Mouse (Mus musculus): Measurements from ENCODE around the gene Dock9. TPM values are rescaled to one million over a fixed set of nuclear protein-coding genes. Genes with fewer than 3 reads are reported as not detected.

The Dock9 gene
- polyA plus RNA-seq, 1 experiment from 2014 or later, result 9.7 TPM

DNA sequence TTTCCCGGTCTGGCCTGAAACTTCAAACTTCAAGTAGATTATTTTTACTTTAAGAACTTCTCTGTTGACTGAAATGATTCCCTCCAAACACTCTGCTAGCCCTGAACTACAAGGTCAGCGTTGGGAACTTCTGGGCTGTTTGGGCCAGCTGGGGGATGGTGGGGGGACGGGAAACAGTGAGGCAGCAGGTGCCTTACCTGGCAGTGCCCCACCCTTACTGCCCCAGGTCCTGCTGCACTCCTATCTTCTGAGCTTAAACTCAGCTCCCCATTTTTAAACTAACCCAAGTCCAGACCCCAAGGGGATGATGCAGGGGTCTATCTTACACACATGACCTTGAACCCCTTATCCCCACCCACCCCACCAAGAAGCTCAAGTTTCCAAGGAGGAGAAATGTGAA, 122.5 kb downstream of the Dock9 start:
- H3K9me3 ChIP-seq (replicated peaks), result no peaks in the 10 kb centered on the region
- ATAC-seq (ENCODE audit: low FRiP score), result no peak
- 75% methylated on average over 3 of the region's 3 CpGs for WGBS
- H3K27ac ChIP-seq (replicated peaks), result no peak overlapping the region
- 0 out of 2 replicates have a peak, but pooled peaks cover 3% of the 10 kb centered on the region for H3K36me3 ChIP-seq
- no peak overlapping the region for H3K9ac ChIP-seq (replicated peaks)
- H3K4me3 ChIP-seq (replicated peaks), result no peak overlapping the region
- peaks cover 12% of the 10 kb centered on the region; the same call in 1 of the 2 replicates for H3K4me1 ChIP-seq
- H3K4me2 ChIP-seq, result no peak overlapping the region
- no peaks in the 10 kb centered on the region for H3K27me3 ChIP-seq (replicated peaks)

DNA sequence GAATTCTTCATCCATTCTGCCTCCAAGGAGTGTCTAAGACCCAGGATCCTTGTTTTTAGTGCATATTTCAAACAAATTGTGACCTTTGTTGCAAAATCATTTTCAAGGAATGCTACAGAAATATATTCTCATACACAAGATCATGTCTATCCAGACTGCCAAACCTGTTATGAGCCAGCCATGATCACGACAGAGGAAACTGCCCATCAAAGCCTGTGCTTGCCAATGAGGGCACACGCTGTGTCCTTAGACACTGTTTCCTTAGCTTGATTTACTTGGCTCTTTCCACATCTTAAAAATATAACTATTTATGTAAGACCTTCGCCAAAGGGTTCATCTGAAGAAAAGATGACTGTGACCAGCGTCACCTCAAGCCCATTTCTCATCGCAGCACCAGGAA, 127.6 kb downstream of the Dock9 start:
- ATAC-seq (ENCODE audit: low FRiP score), result no peak
- Histone ChIP-seq H3K9me3 (replicated peaks) (no peaks in the 10 kb centered on the region), H3K4me3 (replicated peaks) (no peak overlapping the region), H3K27ac (replicated peaks) (no peak overlapping the region), H3K4me2 (no peak overlapping the region), H3K4me1 (no peaks in the 10 kb centered on the region), H3K9ac (replicated peaks) (no peak overlapping the region), H3K27me3 (replicated peaks) (no peaks in the 10 kb centered on the region), H3K36me3 (peaks cover 7% of the 10 kb centered on the region; the same call in 1 of the 2 replicates)
- WGBS, result 89% methylated on average over 5 of the region's 5 CpGs

DNA sequence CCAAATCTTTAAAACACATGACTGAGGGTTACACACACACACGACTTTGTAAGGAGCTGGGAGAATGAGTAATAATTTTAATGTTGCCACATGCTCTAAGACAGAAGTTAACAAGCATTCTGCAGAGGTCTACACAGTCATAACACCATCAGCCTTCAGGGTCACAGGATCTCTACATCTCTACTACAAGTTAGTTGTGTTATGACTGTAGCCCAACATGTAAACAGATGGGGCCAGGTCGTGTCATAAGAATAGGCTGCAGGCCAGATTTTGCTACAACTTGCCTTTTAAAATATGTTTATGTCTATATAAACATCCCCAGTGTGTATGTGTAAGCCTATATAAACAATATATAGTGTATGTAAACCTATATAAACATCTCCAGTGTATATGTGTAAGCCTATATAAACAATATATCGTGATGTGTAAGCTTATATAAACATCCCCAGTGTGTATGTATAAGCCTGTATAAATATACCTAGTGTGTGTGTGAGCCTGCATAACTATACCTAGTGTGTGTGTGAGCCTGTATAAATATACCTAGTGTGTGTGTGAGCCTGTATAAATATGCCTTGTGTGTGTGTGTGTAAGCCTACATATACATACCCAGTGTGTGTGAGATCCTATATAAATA, 130.9 kb downstream of the Dock9 start:
- no peak overlapping the region for H3K4me3 ChIP-seq (replicated peaks)
- no peak for ATAC-seq (ENCODE audit: low FRiP score)
- no peak overlapping the region for H3K27ac ChIP-seq (replicated peaks)
- no peaks in the 10 kb centered on the region for H3K27me3 ChIP-seq (replicated peaks)
- no peaks in the 10 kb centered on the region for H3K9me3 ChIP-seq (replicated peaks)
- no peaks in the 10 kb centered on the region for H3K4me1 ChIP-seq
- H3K36me3 ChIP-seq, result peaks cover 4% of the 10 kb centered on the region; the same call in 1 of the 2 replicates
- H3K4me2 ChIP-seq, result no peak overlapping the region
- no peak overlapping the region for H3K9ac ChIP-seq (replicated peaks)
- 83% methylated on average over 3 of the region's 3 CpGs for WGBS

DNA sequence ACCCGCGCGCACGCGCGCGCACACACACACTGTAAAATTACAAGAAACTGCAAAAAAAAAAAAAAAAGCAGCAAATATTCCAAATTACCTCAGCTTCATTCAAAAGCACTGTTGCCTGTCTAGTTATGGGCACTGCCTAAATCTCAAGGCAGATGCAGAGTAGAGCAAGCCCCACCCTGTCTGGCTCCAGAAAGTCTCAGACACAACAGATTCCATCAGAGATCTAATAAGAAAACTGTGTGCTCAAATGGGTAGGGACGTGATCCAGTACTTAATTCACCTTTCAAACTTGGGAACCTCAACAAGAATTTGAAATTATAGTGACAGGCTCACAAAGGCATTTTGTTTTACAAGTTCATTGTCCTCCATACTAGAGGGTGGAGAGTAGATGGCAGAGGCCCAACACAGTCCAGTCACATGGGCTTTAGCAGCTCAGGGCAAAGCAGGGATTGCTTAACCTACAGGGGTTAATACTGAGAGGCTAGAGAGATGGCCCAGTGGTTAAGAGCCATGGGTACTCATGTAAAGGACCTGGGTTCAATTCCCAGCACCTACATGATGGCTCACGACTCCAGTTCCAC, 131.9 kb downstream of the Dock9 start:
- H3K36me3 ChIP-seq, result peaks cover 4% of the 10 kb centered on the region; the same call in 1 of the 2 replicates
- no peak overlapping the region for H3K9ac ChIP-seq (replicated peaks)
- no peak overlapping the region for H3K4me3 ChIP-seq (replicated peaks)
- 98% methylated on average over 9 of the region's 9 CpGs for WGBS
- H3K4me2 ChIP-seq, result no peak overlapping the region
- H3K4me1 ChIP-seq, result peaks cover 1% of the 10 kb centered on the region; the same call in 1 of the 2 replicates
- H3K27ac ChIP-seq (replicated peaks), result no peak overlapping the region
- no peak for ATAC-seq (ENCODE audit: low FRiP score)
- H3K9me3 ChIP-seq (replicated peaks), result no peaks in the 10 kb centered on the region
- H3K27me3 ChIP-seq (replicated peaks), result no peaks in the 10 kb centered on the region

DNA sequence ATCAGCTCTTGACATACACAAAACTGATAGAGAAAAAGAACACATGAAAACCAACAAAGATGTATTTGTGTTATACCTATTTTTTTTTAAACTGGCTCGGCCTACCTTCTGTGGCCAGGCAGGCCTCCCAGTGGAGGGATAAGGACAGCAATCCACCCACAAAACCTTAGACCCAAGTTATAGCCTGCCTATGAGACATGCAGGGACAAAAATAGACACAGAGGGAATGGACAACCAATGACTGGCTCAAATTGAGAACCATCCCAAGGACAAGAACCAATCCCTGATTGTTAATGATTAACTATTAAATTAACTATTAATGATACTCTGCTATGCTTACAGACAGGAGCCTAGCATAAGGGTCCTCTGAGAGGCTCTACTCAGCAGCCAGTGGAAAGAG, 133.7 kb downstream of the Dock9 start:
- Histone ChIP-seq H3K27ac (replicated peaks) (no peak overlapping the region), H3K36me3 (peaks cover 3% of the 10 kb centered on the region; the same call in 1 of the 2 replicates), H3K9me3 (replicated peaks) (no peaks in the 10 kb centered on the region), H3K4me3 (replicated peaks) (no peak overlapping the region), H3K9ac (replicated peaks) (no peak overlapping the region), H3K27me3 (replicated peaks) (no peaks in the 10 kb centered on the region), H3K4me2 (no peak overlapping the region), H3K4me1 (peaks cover 5% of the 10 kb centered on the region; the same call in 1 of the 2 replicates)
- WGBS, result 89% methylated on average over 1 of the region's 1 CpGs
- ATAC-seq (ENCODE audit: low FRiP score), result no peak

DNA sequence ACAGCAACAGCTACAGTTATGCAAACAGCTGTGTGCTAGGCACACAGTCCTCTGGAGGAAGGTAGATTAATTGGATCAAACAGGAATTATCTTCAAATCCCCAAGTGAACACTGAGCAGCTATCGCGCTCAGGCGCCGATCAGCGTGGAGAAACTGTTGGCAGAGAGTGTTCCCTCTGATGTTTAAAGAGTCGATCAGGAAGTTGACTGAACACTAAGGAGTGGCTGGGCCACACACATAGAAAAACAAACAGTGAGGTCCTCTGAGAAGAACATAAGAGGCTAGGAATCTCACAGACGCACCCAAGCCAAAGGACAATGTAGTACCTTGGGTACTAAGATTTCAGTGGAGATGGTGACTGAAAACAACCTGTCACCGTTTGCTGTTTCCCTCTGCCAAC, 136.7 kb downstream of the Dock9 start:
- Histone ChIP-seq H3K27ac (replicated peaks) (no peak overlapping the region), H3K36me3 (peaks cover 2% of the 10 kb centered on the region; the same call in 1 of the 2 replicates), H3K9ac (replicated peaks) (no peak overlapping the region), H3K4me3 (replicated peaks) (no peak overlapping the region), H3K4me1 (peaks cover 5% of the 10 kb centered on the region; the same call in 1 of the 2 replicates), H3K9me3 (replicated peaks) (no peaks in the 10 kb centered on the region), H3K27me3 (replicated peaks) (no peaks in the 10 kb centered on the region), H3K4me2 (no peak overlapping the region)
- no peak for ATAC-seq (ENCODE audit: low FRiP score)
- WGBS, result 53% methylated on average over 8 of the region's 8 CpGs

DNA sequence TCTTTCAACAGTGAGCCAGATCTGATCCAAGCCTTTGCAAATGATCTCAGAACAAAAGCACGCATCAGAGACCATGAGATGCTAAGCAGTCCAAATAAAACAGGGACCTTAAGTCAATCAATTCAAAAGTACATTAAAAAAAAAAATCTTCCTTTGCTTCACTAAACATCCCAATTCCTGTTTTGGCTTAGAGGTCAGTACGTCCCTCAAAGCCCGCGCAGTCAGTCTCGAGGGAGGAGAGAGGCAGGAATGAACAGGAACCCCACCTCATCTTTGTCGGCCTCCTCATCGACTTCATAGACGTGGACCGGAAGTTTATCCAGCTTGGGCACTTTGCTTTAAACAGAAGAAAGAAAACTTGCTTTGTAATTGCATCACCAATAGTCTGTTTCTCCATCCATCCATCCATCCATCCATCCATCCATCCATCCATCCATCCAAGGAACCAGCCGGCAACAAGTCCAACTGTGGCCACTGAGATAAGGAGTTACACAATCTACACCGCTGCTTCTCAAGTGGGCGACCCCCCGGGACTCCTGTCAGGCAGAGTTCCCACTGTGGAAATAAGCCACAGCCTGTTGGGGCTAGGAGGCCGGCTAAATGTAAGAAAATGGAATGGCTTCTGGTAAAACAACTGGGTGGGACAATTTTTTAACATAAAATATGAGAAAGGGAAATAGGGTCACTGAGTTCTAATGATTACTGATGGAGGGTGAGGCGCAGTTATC, 137.3 kb downstream of the Dock9 start:
- WGBS, result 85% methylated on average over 15 of the region's 15 CpGs
- no peaks in the 10 kb centered on the region for H3K9me3 ChIP-seq (replicated peaks)
- no peak overlapping the region for H3K4me2 ChIP-seq
- H3K9ac ChIP-seq (replicated peaks), result no peak overlapping the region
- H3K4me3 ChIP-seq (replicated peaks), result no peak overlapping the region
- 0 out of 2 replicates have a peak overlapping the region, but pooled peaks have one; percentile 13 for H3K27ac ChIP-seq (replicated peaks)
- no peaks in the 10 kb centered on the region for H3K27me3 ChIP-seq (replicated peaks)
- H3K36me3 ChIP-seq, result peaks cover 2% of the 10 kb centered on the region; the same call in 1 of the 2 replicates
- H3K4me1 ChIP-seq, result peaks cover 5% of the 10 kb centered on the region; the same call in 1 of the 2 replicates
- no peak for ATAC-seq (ENCODE audit: low FRiP score)

DNA sequence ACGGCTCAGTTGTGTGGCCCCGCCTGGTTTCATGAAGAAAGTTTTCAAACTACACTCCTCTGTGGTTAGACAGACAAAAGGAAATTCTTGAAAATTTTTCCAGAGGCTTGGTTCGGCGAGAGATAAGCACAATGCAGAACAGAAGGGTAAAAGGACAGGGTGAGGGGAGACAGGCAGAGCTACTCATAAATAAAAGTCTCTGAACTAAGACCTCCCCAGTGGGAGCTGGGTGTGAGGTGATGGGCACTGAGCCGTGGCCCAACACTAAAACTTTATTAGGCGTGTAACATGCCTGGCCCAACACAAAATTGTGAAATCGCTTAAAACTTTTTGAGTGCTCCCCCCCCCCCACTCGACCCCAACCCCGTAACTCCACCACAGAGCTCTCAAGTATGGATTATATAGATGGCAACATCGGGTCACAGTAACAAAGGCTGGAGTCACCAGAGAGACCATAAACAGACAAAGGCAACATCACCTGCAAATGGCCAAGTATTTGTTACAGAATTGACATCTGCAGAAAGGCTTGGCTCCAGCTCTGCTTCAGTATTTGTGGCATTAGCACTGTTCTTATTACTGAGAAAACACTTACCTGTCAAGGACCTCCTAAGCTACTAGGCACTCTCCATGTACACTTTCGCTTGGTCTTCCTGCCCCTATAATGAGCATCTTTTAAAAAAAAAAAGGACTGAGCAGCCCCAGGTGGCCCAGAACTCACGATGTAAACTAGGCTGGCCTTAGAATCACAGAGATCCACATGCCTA, 138.4 kb downstream of the Dock9 start:
- Histone ChIP-seq H3K4me2 (no peak overlapping the region), H3K4me1 (peaks cover 5% of the 10 kb centered on the region; the same call in 1 of the 2 replicates), H3K4me3 (replicated peaks) (no peak overlapping the region), H3K27me3 (replicated peaks) (no peaks in the 10 kb centered on the region), H3K36me3 (peaks cover 2% of the 10 kb centered on the region; the same call in 1 of the 2 replicates), H3K9me3 (replicated peaks) (no peaks in the 10 kb centered on the region), H3K9ac (replicated peaks) (no peak overlapping the region), H3K27ac (replicated peaks) (no peak overlapping the region)
- 38% methylated on average over 12 of the region's 12 CpGs for WGBS
- no peak for ATAC-seq (ENCODE audit: low FRiP score)

DNA sequence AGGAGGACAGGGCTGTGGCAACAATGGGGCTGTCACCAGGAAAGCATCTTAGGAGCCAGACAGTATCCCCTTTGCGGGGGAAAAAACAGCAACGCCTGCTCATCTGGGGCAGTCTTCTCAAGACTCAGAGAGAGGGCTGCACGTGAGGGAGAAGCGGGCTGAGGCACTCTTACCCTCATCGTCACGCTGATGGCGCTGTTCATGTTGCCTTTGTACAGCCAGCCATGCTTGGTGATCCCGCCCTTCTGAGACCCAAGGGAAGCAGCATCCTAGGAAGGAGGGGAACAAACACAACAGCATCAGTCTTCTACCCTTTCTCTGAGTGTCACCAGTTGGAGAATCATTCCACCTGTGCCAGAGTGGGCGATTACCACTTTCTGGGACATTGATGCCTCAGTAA, 139.1 kb downstream of the Dock9 start:
- Histone ChIP-seq H3K4me2 (no peak overlapping the region), H3K4me3 (replicated peaks) (no peak overlapping the region), H3K27me3 (replicated peaks) (no peaks in the 10 kb centered on the region), H3K9me3 (replicated peaks) (no peaks in the 10 kb centered on the region), H3K4me1 (peaks cover 5% of the 10 kb centered on the region; the same call in 1 of the 2 replicates), H3K9ac (replicated peaks) (no peak overlapping the region), H3K27ac (replicated peaks) (no peak overlapping the region), H3K36me3 (peaks cover 2% of the 10 kb centered on the region; the same call in 1 of the 2 replicates)
- WGBS, result 71% methylated on average over 9 of the region's 9 CpGs
- no peak for ATAC-seq (ENCODE audit: low FRiP score)

DNA sequence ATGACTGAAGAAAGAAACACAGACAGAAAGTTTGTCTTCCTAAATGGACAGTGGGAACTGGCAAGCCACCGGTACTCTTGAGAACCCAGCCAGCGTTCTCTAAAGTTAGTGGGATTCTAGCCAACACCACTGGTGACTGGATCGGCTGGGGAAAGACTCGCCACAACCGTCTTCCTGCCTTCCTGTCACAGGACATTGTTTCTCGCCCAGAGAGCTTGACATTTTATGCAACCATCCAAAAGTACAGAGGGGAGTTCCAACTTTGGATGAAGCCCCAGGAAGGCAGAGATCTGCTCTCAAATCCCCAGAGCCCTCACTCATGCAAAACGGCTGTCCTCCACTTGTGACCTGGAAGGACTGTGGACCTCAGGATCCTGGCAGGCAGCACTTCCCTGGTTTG, 140.0 kb downstream of the Dock9 start:
- peaks cover 2% of the 10 kb centered on the region; the same call in 1 of the 2 replicates for H3K36me3 ChIP-seq
- H3K4me1 ChIP-seq, result peaks cover 5% of the 10 kb centered on the region; the same call in 1 of the 2 replicates
- no peak overlapping the region for H3K27ac ChIP-seq (replicated peaks)
- ATAC-seq (ENCODE audit: low FRiP score), result no peak
- no peak overlapping the region for H3K4me3 ChIP-seq (replicated peaks)
- no peaks in the 10 kb centered on the region for H3K9me3 ChIP-seq (replicated peaks)
- WGBS, result 77% methylated on average over 7 of the region's 7 CpGs
- no peak overlapping the region for H3K9ac ChIP-seq (replicated peaks)
- no peak overlapping the region for H3K4me2 ChIP-seq
- H3K27me3 ChIP-seq (replicated peaks), result no peaks in the 10 kb centered on the region

DNA sequence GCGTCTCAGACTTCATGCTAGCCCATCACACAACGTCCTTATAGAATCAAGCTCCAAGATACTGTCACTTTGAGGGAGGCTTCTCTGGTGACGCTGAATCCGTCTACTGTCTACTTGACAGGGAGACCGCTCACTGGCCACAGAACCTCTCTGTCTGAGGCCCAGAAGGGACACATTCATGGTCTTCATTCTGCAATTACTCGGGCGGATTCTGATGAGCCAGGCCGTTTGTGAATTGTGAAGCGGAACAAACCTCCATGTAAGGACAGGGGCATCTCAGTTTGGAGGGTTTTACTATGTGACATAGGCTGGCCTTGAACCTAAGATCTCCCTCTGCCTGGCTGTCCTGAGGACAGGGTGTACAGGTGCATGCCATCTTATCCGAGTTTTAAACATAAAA, 140.7 kb downstream of the Dock9 start:
- 90% methylated on average over 10 of the region's 10 CpGs for WGBS
- no peak overlapping the region for H3K4me3 ChIP-seq (replicated peaks)
- no peaks in the 10 kb centered on the region for H3K9me3 ChIP-seq (replicated peaks)
- H3K4me2 ChIP-seq, result no peak overlapping the region
- H3K9ac ChIP-seq (replicated peaks), result no peak overlapping the region
- no peaks in the 10 kb centered on the region for H3K27me3 ChIP-seq (replicated peaks)
- H3K27ac ChIP-seq (replicated peaks), result no peak overlapping the region
- peaks cover 2% of the 10 kb centered on the region; the same call in 1 of the 2 replicates for H3K36me3 ChIP-seq
- ATAC-seq (ENCODE audit: low FRiP score), result no peak
- H3K4me1 ChIP-seq, result peaks cover 5% of the 10 kb centered on the region; the same call in 1 of the 2 replicates
